Mouse (Mus musculus) limb, embryonic 10.5 days (tissue): ENCODE measurements around the gene Fgfr1op2. TPM values are rescaled to one million over a fixed set of nuclear protein-coding genes. Genes with fewer than 3 reads are reported as not detected.

Experiments used
- DNase-seq: peaks from one replicate; pipeline ENCODE4 v3.0.0-alpha.2; 2017; ENCODE audit warnings: low spot score
- H3K27ac ChIP-seq: fragments of 300-500 bp; sonication (generic); 2 replicates; pipeline ENCODE4 v1.5.1; 2016; ENCODE audit warnings: mild to moderate bottlenecking
- H3K27me3 ChIP-seq: fragments of 300-500 bp; sonication (generic); 2 replicates; pipeline ENCODE4 v1.6.1; 2016; ENCODE audit warnings: low read depth, mild to moderate bottlenecking; ENCODE audit not compliant: poor library complexity, severe bottlenecking
- H3K36me3 ChIP-seq: fragments of 300-500 bp; sonication (generic); 2 replicates; pipeline ENCODE4 v1.6.1; 2016; ENCODE audit warnings: mild to moderate bottlenecking, moderate library complexity
- H3K4me1 ChIP-seq: fragments of 300-500 bp; sonication (generic); 2 replicates; pipeline ENCODE4 v1.6.1; 2016
- H3K4me3 ChIP-seq: fragments of 300-500 bp; sonication (generic); 2 replicates; pipeline ENCODE4 v1.5.1; 2016; ENCODE audit warnings: mild to moderate bottlenecking, moderate library complexity
- H3K9me3 ChIP-seq: fragments of 300-500 bp; sonication (generic); replicated peaks from 2 replicates; pipeline ENCODE4 v1.6.1; 2016; ENCODE audit warnings: mild to moderate bottlenecking
- WGBS: fragments of 180-500 bp; shearing (Covaris S2); methylation state at CpG from one replicate; pipeline ENCODE4 v1.1.7; 2016; 5-methylcytosine and 5-hydroxymethylcytosine counted together
- polyA plus RNA-seq: library from polyadenylated mRNA; unstranded; fragments of >200 nt; fragmentation: Nextera tagmentation; extraction: Ambion mirVana; gene quantifications from 2 replicates; pipeline ENCODE4 v1.2.1, GENCODE M21; 2016

Fgfr1op2 gene
- polyA plus RNA-seq: 84.2 and 87.8 TPM in 2 replicates

GRCm38 (mm10) chr6:146576903-146577302 lies at the start of gene Fgfr1op2:
Gene Fgfr1op2, plus strand, starts transcription at chr6:146577203.
- no peaks in the 10 kb centered on the region for H3K9me3 ChIP-seq
- no peaks in the 10 kb centered on the region for H3K27me3 ChIP-seq
- peak within 1 kb of the TSS; percentile 98 for H3K27ac ChIP-seq
- peak within 1 kb of the TSS; percentile 96 for H3K4me3 ChIP-seq
- H3K36me3 ChIP-seq: 0 out of 2 replicates have a peak, but pooled peaks cover 4% of the 10 kb centered on the region
- peaks cover 40% of the 10 kb centered on the region for H3K4me1 ChIP-seq
- WGBS: 1% methylated on average over 13 of the region's 13 CpGs
- no peak for DNase-seq

- Histone ChIP-seq H3K36me3 (no peaks in the 10 kb centered on the region), H3K4me1 (peaks cover 19% of the 10 kb centered on the region), H3K9me3 (no peaks in the 10 kb centered on the region), H3K27me3 (peaks cover 19% of the 10 kb centered on the region), H3K4me3 (no peak overlapping the region), H3K27ac (no peak overlapping the region)
- 96% methylated on average over 2 of the region's 2 CpGs for WGBS
- no peak for DNase-seq
Measured at GRCm38 (mm10) chr6:146527537-146527936, 49.5 kb upstream of the Fgfr1op2 start.

DNA sequence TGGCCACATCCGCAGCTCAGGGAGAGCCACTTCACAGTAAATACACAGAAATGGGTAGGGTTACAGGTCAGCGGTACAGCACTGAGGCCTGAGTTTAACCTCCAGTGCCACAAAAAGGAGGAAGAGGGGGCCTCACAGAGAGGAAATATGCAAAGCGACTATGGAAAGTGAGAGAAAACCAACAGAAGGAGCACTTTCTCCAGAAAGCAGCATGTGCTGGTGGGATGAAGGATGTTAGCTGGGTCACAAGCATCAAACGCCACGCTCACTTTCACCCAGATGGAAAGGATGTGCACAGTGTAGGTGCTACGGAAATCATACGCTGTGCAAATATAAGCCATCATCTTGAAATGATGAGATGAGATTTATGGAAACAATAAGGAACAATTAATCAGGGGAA lies 46.6 kb upstream of the Fgfr1op2 start:
- H3K36me3 ChIP-seq: no peaks in the 10 kb centered on the region
- peaks cover 19% of the 10 kb centered on the region for H3K27me3 ChIP-seq
- no peaks in the 10 kb centered on the region for H3K9me3 ChIP-seq
- no peak overlapping the region for H3K4me3 ChIP-seq
- H3K27ac ChIP-seq: no peak overlapping the region
- H3K4me1 ChIP-seq: peaks cover 16% of the 10 kb centered on the region
- WGBS: 26% methylated on average over 7 of the region's 7 CpGs
- no peak for DNase-seq

GRCm38 (mm10) chr6:146530769-146531168 lies 46.2 kb upstream of the Fgfr1op2 start:
- DNase-seq: peak; percentile 45
- no peaks in the 10 kb centered on the region for H3K36me3 ChIP-seq
- peaks cover 16% of the 10 kb centered on the region for H3K4me1 ChIP-seq
- peaks cover 19% of the 10 kb centered on the region for H3K27me3 ChIP-seq
- no peaks in the 10 kb centered on the region for H3K9me3 ChIP-seq
- H3K27ac ChIP-seq: no peak overlapping the region
- H3K4me3 ChIP-seq: no peak overlapping the region
- WGBS: 22% methylated on average over 5 of the region's 5 CpGs

- H3K4me3 ChIP-seq: no peak overlapping the region
- 91% methylated on average over 4 of the region's 4 CpGs for WGBS
- DNase-seq: no peak
Measured at GRCm38 (mm10) chr6:146533146-146533545, 43.9 kb upstream of the Fgfr1op2 start.

DNA sequence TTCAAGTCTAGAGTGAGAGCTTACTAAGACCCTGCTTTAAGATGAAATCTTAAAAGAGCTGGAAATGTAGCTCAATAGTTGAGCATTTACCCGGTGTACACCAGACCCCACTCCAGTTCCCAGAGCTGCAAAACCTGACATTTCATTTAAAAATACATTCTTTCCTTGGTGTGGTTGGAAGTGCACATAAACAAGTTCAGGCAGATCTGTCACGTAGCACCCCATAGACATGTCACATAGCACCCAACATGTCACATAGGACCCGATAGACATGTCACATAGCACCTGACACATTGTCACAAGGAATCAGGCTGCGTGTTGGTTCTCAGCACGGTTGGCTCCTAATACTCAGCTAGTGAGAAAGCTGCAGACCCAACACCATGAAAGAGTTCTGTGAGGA lies 41.5 kb upstream of the Fgfr1op2 start:
- H3K27ac ChIP-seq: no peak overlapping the region
- no peaks in the 10 kb centered on the region for H3K9me3 ChIP-seq
- H3K4me1 ChIP-seq: peaks cover 11% of the 10 kb centered on the region
- no peaks in the 10 kb centered on the region for H3K27me3 ChIP-seq
- no peak overlapping the region for H3K4me3 ChIP-seq
- H3K36me3 ChIP-seq: no peaks in the 10 kb centered on the region
- 93% methylated on average over 5 of the region's 5 CpGs for WGBS
- DNase-seq: no peak

More at GRCm38 (mm10) chr6:146533146-146533545, 43.9 kb upstream of the Fgfr1op2 start:
- no peaks in the 10 kb centered on the region for H3K27me3 ChIP-seq
- H3K27ac ChIP-seq: no peak overlapping the region
- H3K9me3 ChIP-seq: no peaks in the 10 kb centered on the region
- no peaks in the 10 kb centered on the region for H3K36me3 ChIP-seq
- peaks cover 20% of the 10 kb centered on the region for H3K4me1 ChIP-seq

- no peaks in the 10 kb centered on the region for H3K36me3 ChIP-seq
- DNase-seq: no peak
- no peak overlapping the region for H3K27ac ChIP-seq
- no peaks in the 10 kb centered on the region for H3K27me3 ChIP-seq
- 65% methylated on average over 4 of the region's 4 CpGs for WGBS
- H3K4me1 ChIP-seq: 0 out of 2 replicates have a peak, but pooled peaks cover 4% of the 10 kb centered on the region
- H3K4me3 ChIP-seq: no peak overlapping the region
- no peaks in the 10 kb centered on the region for H3K9me3 ChIP-seq
Measured at GRCm38 (mm10) chr6:146537111-146537510, 39.9 kb upstream of the Fgfr1op2 start.

- no peaks in the 10 kb centered on the region for H3K36me3 ChIP-seq
- H3K4me1 ChIP-seq: 0 out of 2 replicates have a peak, but pooled peaks cover 4% of the 10 kb centered on the region
- H3K9me3 ChIP-seq: no peaks in the 10 kb centered on the region
- 55% methylated on average over 2 of the region's 2 CpGs for whole genome bisulfite sequencing
- no peak for DNase-seq
- no peak overlapping the region for H3K27ac ChIP-seq
- no peak overlapping the region for H3K4me3 ChIP-seq
- H3K27me3 ChIP-seq: no peaks in the 10 kb centered on the region
Measured at GRCm38 (mm10) chr6:146538071-146538470, 38.9 kb upstream of the Fgfr1op2 start.

GRCm38 (mm10) chr6:146538661-146539060 lies 38.3 kb upstream of the Fgfr1op2 start:
- Histone ChIP-seq H3K4me3 (no peak overlapping the region), H3K36me3 (no peaks in the 10 kb centered on the region), H3K9me3 (no peaks in the 10 kb centered on the region), H3K27ac (no peak overlapping the region), H3K4me1 (0 out of 2 replicates have a peak, but pooled peaks cover 4% of the 10 kb centered on the region), H3K27me3 (no peaks in the 10 kb centered on the region)
- WGBS: 64% methylated on average over 4 of the region's 4 CpGs
- no peak for DNase-seq

DNA sequence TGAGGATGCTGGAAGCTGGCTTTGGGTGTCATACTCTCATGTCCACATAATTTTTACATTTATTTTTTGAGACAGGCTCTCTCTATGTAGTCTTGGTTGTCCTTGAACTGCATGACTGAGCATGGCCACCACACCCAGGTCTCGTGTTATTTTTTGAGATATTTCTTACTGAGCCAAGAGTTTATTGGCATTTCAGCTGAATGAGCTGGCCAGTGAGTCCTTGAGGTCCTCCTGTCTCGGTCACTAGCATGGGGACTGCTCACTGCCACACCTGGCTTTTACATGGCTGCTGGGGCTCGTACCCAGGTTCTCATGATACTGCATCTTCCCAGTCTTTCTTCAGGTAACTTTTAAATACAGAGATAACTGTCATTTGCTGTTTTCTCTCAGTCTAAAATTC lies 36.6 kb upstream of the Fgfr1op2 start:
- no peak overlapping the region for H3K4me3 ChIP-seq
- WGBS: 91% methylated on average over 3 of the region's 3 CpGs

DNA sequence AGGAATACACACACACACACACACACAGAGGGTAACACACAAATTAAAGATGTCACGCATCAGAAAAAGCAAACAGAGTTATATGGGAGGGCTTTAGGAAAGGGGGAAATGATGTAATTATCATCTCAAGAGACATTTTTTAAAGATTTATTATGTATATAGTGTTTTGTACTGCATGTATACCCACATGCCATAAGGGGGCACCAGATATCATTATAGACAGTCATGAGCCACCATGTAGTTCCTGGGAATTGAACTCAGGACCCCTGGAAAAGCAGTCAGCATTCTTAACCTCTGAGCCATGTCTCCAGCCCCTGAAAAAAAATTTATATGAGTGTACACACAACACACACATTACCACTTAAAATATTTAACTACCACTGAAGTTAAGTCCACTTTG lies 32.4 kb upstream of the Fgfr1op2 start:
- 93% methylated on average over 1 of the region's 1 CpGs for WGBS
- no peaks in the 10 kb centered on the region for H3K4me1 ChIP-seq

More for the DNA sequence above, 36.6 kb upstream of the Fgfr1op2 start:
- H3K27me3 ChIP-seq: no peaks in the 10 kb centered on the region
- H3K4me1 ChIP-seq: 0 out of 2 replicates have a peak, but pooled peaks cover 4% of the 10 kb centered on the region
- H3K9me3 ChIP-seq: no peaks in the 10 kb centered on the region
- no peak for DNase-seq
- H3K36me3 ChIP-seq: peaks cover 3% of the 10 kb centered on the region; the same call in 1 of the 2 replicates
- H3K27ac ChIP-seq: no peak overlapping the region

GRCm38 (mm10) chr6:146545289-146545865 lies 31.6 kb upstream of the Fgfr1op2 start:
- WGBS: 86% methylated on average over 5 of the region's 5 CpGs
- Histone ChIP-seq H3K27me3 (no peaks in the 10 kb centered on the region), H3K4me3 (no peak overlapping the region), H3K36me3 (peaks cover 51% of the 10 kb centered on the region), H3K9me3 (no peaks in the 10 kb centered on the region), H3K27ac (no peak overlapping the region), H3K4me1 (no peaks in the 10 kb centered on the region)
- DNase-seq: no peak

More for the DNA sequence above, 32.4 kb upstream of the Fgfr1op2 start:
- H3K27me3 ChIP-seq: no peaks in the 10 kb centered on the region
- no peak for DNase-seq
- H3K4me3 ChIP-seq: no peak overlapping the region
- H3K36me3 ChIP-seq: peaks cover 44% of the 10 kb centered on the region
- no peak overlapping the region for H3K27ac ChIP-seq
- H3K9me3 ChIP-seq: no peaks in the 10 kb centered on the region

DNA sequence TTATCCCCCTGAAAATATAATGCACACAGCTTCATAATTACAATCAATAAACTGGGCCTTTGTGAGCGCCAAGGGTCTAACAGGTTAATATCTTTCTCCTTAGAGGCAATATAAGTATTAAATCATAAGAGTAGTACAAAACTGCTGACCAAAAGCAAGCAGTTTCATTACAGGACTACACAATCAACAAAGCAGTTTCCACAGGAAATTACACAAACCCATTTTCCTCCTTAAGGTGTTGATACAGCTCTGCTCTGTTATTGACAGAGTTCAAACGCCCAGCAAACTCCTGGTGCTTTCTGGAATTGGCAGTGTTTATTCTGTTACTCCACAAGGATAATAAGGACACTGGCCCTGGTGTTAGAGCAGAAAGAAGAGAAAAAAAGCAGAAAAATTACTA lies 26.6 kb upstream of the Fgfr1op2 start:
- Histone ChIP-seq H3K9me3 (no peaks in the 10 kb centered on the region), H3K4me3 (no peak overlapping the region), H3K36me3 (peaks cover 98% of the 10 kb centered on the region), H3K27me3 (no peaks in the 10 kb centered on the region), H3K4me1 (no peaks in the 10 kb centered on the region), H3K27ac (no peak overlapping the region)
- WGBS: 86% methylated on average over 2 of the region's 2 CpGs
- no peak for DNase-seq

DNA sequence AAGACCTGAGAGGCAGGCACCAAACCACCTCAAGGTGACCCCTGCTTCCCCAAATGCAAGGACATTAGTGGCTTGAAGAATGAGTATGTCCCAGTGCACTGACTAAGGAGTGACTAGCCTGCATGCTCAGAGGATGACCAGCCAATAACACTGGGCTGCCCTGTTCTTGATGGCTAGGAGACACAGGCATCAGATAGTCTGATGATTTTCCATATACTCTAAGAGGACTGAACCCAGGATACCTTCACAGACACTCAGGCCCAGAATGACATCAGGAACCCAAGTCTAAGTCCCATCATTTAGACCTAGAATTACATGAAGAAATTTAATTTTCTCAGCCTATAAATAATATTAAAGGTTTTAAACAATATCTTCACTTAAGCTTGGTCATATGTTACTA lies 25.7 kb upstream of the Fgfr1op2 start:
- no peak overlapping the region for H3K27ac ChIP-seq
- no peaks in the 10 kb centered on the region for H3K27me3 ChIP-seq
- H3K9me3 ChIP-seq: no peaks in the 10 kb centered on the region
- no peaks in the 10 kb centered on the region for H3K4me1 ChIP-seq
- no peak overlapping the region for H3K4me3 ChIP-seq
- H3K36me3 ChIP-seq: peaks cover 98% of the 10 kb centered on the region
- DNase-seq: no peak
